Mouse (Mus musculus): ENCODE results near the gene Maip1. TPM values are rescaled to one million over a fixed set of nuclear protein-coding genes. Genes with fewer than 3 reads are reported as not detected.

Gene Maip1
- polyA plus RNA-seq, 1 experiment: 3.8 TPM

DNA sequence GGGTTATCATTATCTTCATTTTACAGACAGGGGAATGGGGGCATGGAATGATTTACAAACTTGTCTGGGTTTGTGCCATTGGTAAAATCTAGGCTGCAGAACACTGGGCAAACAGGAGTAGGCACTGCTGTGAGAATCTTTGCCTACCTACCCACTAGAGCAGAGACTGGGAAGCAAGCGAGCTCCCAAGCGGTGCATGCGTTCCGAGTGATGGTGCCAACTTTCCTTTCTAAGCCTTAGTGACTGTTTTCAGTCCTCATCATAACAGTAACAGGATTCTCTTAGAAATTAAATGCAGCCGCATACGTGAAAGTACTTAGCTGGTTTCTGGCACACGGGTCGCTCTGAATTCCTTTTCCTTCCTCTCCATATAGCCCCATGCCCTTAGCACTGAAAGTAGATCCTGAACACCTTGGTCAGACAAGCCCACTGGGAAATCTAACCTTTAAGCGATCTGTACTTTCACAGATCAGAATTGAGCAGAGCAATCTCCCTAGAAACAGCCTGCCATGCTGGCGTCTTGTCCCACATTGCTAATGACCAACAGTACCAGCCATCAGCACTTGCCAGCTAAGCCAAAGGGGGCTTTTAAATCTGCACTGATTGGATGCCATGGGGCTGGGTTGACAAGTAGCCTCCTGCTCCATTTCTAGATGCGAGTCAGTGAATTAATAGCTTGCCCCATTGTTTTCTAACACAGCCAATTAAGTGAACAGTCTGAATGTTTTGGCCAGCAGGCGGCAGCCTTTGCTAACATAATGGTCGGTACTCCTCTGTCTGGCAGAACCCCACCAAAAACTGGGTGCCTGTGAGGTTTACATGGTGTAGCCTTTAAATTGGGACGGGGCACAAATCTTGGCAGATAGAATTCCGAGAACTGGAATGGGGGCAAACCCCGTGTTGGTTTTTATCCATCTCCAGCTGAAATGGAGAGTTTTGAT lies 22.5 kb downstream of the Maip1 start:
- peak; percentile 83; the same call in 1 of the 2 replicates for TF ChIP-seq CTCF (IDR thresholded peaks at IDR 0.05; ENCODE audit: extremely low read depth, insufficient read length, insufficient replicate concordance, low read depth, low read length)
- TF ChIP-seq POLR2A (IDR thresholded peaks at IDR 0.05; ENCODE audit: low read depth, low read length): no peak
- no peak overlapping the region for H3K27ac ChIP-seq (ENCODE audit: insufficient read depth, low read depth, low read length)
- H3K36me3 ChIP-seq (ENCODE audit: control insufficient read depth, insufficient read depth, low read length): no peaks in the 10 kb centered on the region
- no peaks in the 10 kb centered on the region for H3K4me1 ChIP-seq (ENCODE audit: control insufficient read depth, insufficient read depth, insufficient read length, low read length)
- no peaks in the 10 kb centered on the region for H3K27me3 ChIP-seq (ENCODE audit: control insufficient read depth, insufficient read depth, low read length)
- no peak overlapping the region for H3K4me3 ChIP-seq (ENCODE audit: low read depth, low read length)
- WGBS: 53% methylated on average over 16 of the region's 16 CpGs

DNA sequence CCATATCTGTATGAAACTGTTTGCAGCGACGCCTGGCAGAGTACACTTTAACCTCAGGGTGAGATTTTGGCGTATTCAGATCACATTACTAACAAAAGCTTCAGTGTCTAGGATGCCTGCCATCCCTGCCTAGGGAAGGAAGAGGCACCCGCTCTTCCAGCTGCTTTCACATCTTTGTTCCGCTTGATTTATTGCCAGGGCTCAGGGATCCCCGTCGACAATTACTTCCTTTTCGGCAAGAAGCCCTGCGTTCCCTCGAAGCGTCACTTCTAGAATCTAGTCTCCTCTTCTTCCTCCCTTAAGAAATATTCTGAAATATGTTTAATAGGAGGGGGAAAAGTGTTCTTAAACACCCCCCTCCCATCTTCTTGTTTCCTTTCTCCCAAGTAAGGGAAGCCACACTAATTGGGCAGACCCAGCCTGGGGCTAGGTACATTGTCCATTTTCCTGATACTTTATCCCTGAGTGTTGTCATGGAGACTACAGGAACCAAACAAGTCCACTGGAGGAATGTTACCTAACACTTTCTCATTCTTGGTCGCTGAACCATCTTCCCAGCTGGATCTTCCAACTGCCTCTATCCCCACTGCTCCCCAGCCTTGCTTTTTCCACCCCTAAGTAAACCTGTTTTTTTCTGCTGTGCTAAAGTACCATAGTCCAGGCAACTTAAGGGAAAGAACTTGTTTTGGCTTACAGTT lies 23.8 kb downstream of the Maip1 start:
- H3K4me1 ChIP-seq (ENCODE audit: control insufficient read depth, insufficient read depth, insufficient read length, low read length): no peaks in the 10 kb centered on the region
- TF ChIP-seq CTCF (IDR thresholded peaks at IDR 0.05; ENCODE audit: extremely low read depth, insufficient read length, insufficient replicate concordance, low read depth, low read length): no peak
- 6% methylated on average over 12 of the region's 12 CpGs for WGBS
- H3K27me3 ChIP-seq (ENCODE audit: control insufficient read depth, insufficient read depth, low read length): no peaks in the 10 kb centered on the region
- H3K4me3 ChIP-seq (ENCODE audit: low read depth, low read length): no peak overlapping the region
- H3K36me3 ChIP-seq (ENCODE audit: control insufficient read depth, insufficient read depth, low read length): no peaks in the 10 kb centered on the region
- H3K27ac ChIP-seq (ENCODE audit: insufficient read depth, low read depth, low read length): no peak overlapping the region

DNA sequence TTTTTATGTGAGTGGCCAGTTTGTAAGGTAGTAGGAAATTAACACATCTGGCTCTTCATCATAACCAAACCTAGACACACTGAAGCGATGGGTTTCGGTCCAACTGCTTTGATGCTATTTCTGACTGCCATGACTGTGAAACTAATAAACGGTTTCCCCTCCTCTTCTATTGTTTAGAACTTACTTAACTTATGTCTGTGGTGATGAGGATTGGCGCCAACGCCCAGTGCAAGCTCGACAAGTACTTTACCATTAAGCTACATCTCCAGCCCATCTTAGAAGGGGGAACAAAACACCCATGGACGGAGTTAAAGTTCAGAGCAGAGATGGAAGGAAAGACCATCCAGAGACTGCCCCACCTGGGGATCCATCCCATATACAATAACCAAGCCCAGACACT lies 27.0 kb downstream of the Maip1 start:
- no peak overlapping the region for H3K27ac ChIP-seq (ENCODE audit: insufficient read depth, low read depth, low read length)
- H3K4me3 ChIP-seq (ENCODE audit: low read depth, low read length): no peak overlapping the region
- 83% methylated on average over 7 of the region's 7 CpGs for WGBS
- H3K27me3 ChIP-seq (ENCODE audit: control insufficient read depth, insufficient read depth, low read length): no peaks in the 10 kb centered on the region
- no peaks in the 10 kb centered on the region for H3K4me1 ChIP-seq (ENCODE audit: control insufficient read depth, insufficient read depth, insufficient read length, low read length)
- no peak for TF ChIP-seq CTCF (IDR thresholded peaks at IDR 0.05; ENCODE audit: extremely low read depth, insufficient read length, insufficient replicate concordance, low read depth, low read length)
- TF ChIP-seq POLR2A (IDR thresholded peaks at IDR 0.05; ENCODE audit: low read depth, low read length): no peak
- H3K36me3 ChIP-seq (ENCODE audit: control insufficient read depth, insufficient read depth, low read length): no peaks in the 10 kb centered on the region

DNA sequence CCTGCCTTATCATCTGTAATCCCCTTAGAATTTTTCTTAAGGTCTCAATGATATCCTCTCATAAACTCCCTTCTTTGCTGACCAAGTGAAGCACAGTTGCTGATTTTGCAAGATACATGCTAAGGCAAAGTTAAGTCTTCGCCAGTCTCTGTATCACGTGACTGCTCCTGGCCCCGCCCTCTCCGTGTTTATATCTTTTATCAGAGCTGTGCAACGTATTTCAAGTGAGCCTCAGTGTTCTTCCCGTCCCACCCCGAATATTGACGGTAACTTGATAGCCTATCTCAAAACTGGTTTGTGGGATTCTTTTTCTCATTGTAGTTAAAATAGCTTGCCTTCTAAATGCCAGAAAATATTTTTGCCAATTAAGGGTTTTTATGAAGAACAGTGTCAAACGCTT lies 30.3 kb downstream of the Maip1 start:
- Histone ChIP-seq H3K27me3 (ENCODE audit: control insufficient read depth, insufficient read depth, low read length) (no peaks in the 10 kb centered on the region), H3K4me1 (ENCODE audit: control insufficient read depth, insufficient read depth, insufficient read length, low read length) (no peaks in the 10 kb centered on the region), H3K36me3 (ENCODE audit: control insufficient read depth, insufficient read depth, low read length) (no peaks in the 10 kb centered on the region), H3K27ac (ENCODE audit: insufficient read depth, low read depth, low read length) (no peak overlapping the region), H3K4me3 (ENCODE audit: low read depth, low read length) (no peak overlapping the region)
- no peak for TF ChIP-seq CTCF (IDR thresholded peaks at IDR 0.05; ENCODE audit: extremely low read depth, insufficient read length, insufficient replicate concordance, low read depth, low read length)
- no peak for TF ChIP-seq POLR2A (IDR thresholded peaks at IDR 0.05; ENCODE audit: low read depth, low read length)
- WGBS: 12% methylated on average over 9 of the region's 9 CpGs

DNA sequence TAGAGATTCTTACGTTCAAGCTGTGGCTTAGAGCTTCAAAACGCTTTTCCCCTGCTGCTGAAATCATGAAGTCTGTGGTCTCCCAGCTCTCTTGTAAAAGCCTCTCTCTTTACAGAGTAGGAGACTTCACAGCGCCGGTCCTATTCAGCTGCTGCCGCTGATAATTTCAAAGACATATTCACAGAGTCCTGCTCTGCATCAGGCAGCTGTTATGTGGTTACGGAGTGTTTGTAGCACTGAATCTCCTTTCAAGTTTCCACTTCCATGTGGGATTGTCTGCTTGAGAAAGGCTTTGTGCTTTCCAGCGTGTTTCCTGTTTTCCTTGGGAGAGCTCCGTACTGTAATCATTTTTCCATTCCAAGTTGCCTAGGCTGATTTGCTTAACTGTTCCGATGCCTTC lies 30.8 kb downstream of the Maip1 start:
- 50% methylated on average over 9 of the region's 9 CpGs for WGBS
- no peak overlapping the region for H3K27ac ChIP-seq (ENCODE audit: insufficient read depth, low read depth, low read length)
- H3K4me1 ChIP-seq (ENCODE audit: control insufficient read depth, insufficient read depth, insufficient read length, low read length): no peaks in the 10 kb centered on the region
- no peaks in the 10 kb centered on the region for H3K36me3 ChIP-seq (ENCODE audit: control insufficient read depth, insufficient read depth, low read length)
- no peak for TF ChIP-seq CTCF (IDR thresholded peaks at IDR 0.05; ENCODE audit: extremely low read depth, insufficient read length, insufficient replicate concordance, low read depth, low read length)
- TF ChIP-seq POLR2A (IDR thresholded peaks at IDR 0.05; ENCODE audit: low read depth, low read length): no peak
- no peaks in the 10 kb centered on the region for H3K27me3 ChIP-seq (ENCODE audit: control insufficient read depth, insufficient read depth, low read length)
- no peak overlapping the region for H3K4me3 ChIP-seq (ENCODE audit: low read depth, low read length)

DNA sequence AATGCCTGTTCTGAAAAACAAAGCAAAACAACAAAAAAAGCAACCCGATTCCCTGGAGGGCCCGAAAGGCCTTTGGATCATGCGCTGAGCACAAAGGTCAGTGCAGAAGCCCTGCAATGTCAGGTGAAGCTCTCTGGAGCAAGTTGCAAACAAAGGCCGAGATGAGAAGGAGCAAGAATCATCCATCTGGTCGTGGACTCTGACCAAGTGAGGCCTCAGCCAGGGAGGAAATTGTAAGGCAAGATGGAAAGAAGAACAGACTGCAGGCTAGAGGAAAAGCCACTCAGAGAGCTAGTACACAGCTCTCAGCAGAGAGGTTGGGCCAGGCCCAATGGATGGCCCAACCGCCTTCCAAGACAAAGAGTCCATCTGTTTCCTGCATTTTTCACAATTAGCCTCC lies 32.9 kb downstream of the Maip1 start:
- H3K27me3 ChIP-seq (ENCODE audit: control insufficient read depth, insufficient read depth, low read length): no peaks in the 10 kb centered on the region
- H3K4me1 ChIP-seq (ENCODE audit: control insufficient read depth, insufficient read depth, insufficient read length, low read length): no peaks in the 10 kb centered on the region
- no peak overlapping the region for H3K4me3 ChIP-seq (ENCODE audit: low read depth, low read length)
- TF ChIP-seq CTCF (IDR thresholded peaks at IDR 0.05; ENCODE audit: extremely low read depth, insufficient read length, insufficient replicate concordance, low read depth, low read length) (no peak), POLR2A (IDR thresholded peaks at IDR 0.05; ENCODE audit: low read depth, low read length) (no peak)
- WGBS: 50% methylated on average over 6 of the region's 6 CpGs
- H3K36me3 ChIP-seq (ENCODE audit: control insufficient read depth, insufficient read depth, low read length): no peaks in the 10 kb centered on the region
- no peak overlapping the region for H3K27ac ChIP-seq (ENCODE audit: insufficient read depth, low read depth, low read length)

DNA sequence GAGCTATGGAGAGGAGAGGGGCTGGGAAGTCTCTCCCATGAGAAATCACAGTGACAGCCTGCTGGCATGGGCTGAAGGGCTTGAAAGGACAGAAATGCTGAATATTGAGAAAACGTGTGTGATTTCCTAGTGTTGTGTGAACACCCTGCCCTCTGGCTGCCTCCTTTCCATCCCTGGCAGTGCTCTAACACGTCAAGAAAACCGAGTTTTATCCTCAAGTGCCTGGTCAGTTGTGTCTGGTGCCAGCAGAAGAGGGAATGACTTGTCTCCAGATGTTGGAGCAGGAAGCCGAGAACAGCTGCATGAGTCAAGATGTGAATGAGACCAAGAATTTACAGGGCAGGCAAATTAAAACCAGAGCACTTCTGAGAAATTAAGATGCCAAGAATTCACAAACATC lies 34.6 kb downstream of the Maip1 start:
- H3K4me1 ChIP-seq (ENCODE audit: control insufficient read depth, insufficient read depth, insufficient read length, low read length): no peaks in the 10 kb centered on the region
- TF ChIP-seq POLR2A (IDR thresholded peaks at IDR 0.05; ENCODE audit: low read depth, low read length) (no peak), CTCF (IDR thresholded peaks at IDR 0.05; ENCODE audit: extremely low read depth, insufficient read length, insufficient replicate concordance, low read depth, low read length) (no peak)
- H3K4me3 ChIP-seq (ENCODE audit: low read depth, low read length): no peak overlapping the region
- 52% methylated on average over 4 of the region's 4 CpGs for WGBS
- no peaks in the 10 kb centered on the region for H3K27me3 ChIP-seq (ENCODE audit: control insufficient read depth, insufficient read depth, low read length)
- no peak overlapping the region for H3K27ac ChIP-seq (ENCODE audit: insufficient read depth, low read depth, low read length)
- H3K36me3 ChIP-seq (ENCODE audit: control insufficient read depth, insufficient read depth, low read length): no peaks in the 10 kb centered on the region
